Mouse (Mus musculus) hindbrain, embryonic 16.5 days (tissue): ENCODE results near the gene Gm3159. TPM values are rescaled to one million over a fixed set of nuclear protein-coding genes. Genes with fewer than 3 reads are reported as not detected.
"Not testable (repeated sequence)": the region's sequence is repeated elsewhere in the genome, so short reads cannot be mapped to it uniquely, and the experiment has no call there.

ENCODE experiments used
- ATAC-seq: fragments of 200-750 bp; cut with Nextera tagmentation; 2 replicates; pipeline ENCODE4 v1.8.0; 2017; ENCODE audit warnings: moderate TSS enrichment, moderate library complexity
- H3K27ac ChIP-seq: fragments of 300-500 bp; sonication (generic); 2 replicates; pipeline ENCODE4 v1.5.1; 2014; ENCODE audit warnings: low read depth, mild to moderate bottlenecking, control low read depth, low read length, moderate library complexity
- H3K27me3 ChIP-seq: fragments of 300-500 bp; sonication (generic); replicated peaks from 2 replicates; pipeline ENCODE4 v1.6.1; 2014; ENCODE audit warnings: low read length; ENCODE audit not compliant: control insufficient read depth, insufficient read depth
- H3K36me3 ChIP-seq: fragments of 300-500 bp; sonication (generic); 2 replicates; pipeline ENCODE4 v1.6.1; 2014; ENCODE audit warnings: mild to moderate bottlenecking, low read length, moderate library complexity, mixed read lengths; ENCODE audit not compliant: control insufficient read depth, insufficient read depth
- H3K4me1 ChIP-seq: fragments of 300-500 bp; sonication (generic); 2 replicates; pipeline ENCODE4 v1.6.1; 2014; ENCODE audit warnings: low read depth, low read length; ENCODE audit not compliant: control insufficient read depth, insufficient read depth
- H3K4me2 ChIP-seq: fragments of 300-500 bp; sonication (generic); 2 replicates; pipeline ENCODE4 v1.6.1; 2014; ENCODE audit warnings: mild to moderate bottlenecking, low read length, control low read depth, moderate library complexity
- H3K4me3 ChIP-seq: fragments of 300-500 bp; sonication (generic); 2 replicates; pipeline ENCODE4 v1.5.1; 2014; ENCODE audit warnings: mild to moderate bottlenecking, low read length, control low read depth, moderate library complexity
- H3K9ac ChIP-seq: fragments of 300-500 bp; sonication (generic); 2 replicates; pipeline ENCODE4 v1.6.1; 2014; ENCODE audit warnings: low read depth, mild to moderate bottlenecking, control low read depth, low read length, moderate library complexity
- H3K9me3 ChIP-seq: fragments of 300-500 bp; sonication (generic); 2 replicates; pipeline ENCODE4 v1.6.1; 2014; ENCODE audit warnings: mild to moderate bottlenecking, low read length, moderate library complexity; ENCODE audit not compliant: control insufficient read depth
- WGBS: fragments of 180-500 bp; shearing (Covaris S2); extraction: QIAGEN DNeasy Blood & Tissue Kit; methylation state at CpG from one replicate; pipeline ENCODE4 v1.1.7; 2014; 5-methylcytosine and 5-hydroxymethylcytosine counted together
- polyA plus RNA-seq: library from polyadenylated mRNA; unstranded; fragments of >200 nt; fragmentation: Nextera tagmentation; extraction: Ambion mirVana; gene quantifications from 2 replicates; pipeline ENCODE4 v1.2.1, GENCODE M21; 2015

Gm3159 gene
- polyA plus RNA-seq, 1 experiment from 2014 or later, result not detected

- not testable (repeated sequence) for H3K4me1 ChIP-seq, ATAC-seq, H3K9me3 ChIP-seq, H3K36me3 ChIP-seq, H3K27me3 ChIP-seq, H3K4me2 ChIP-seq, H3K27ac ChIP-seq, H3K4me3 ChIP-seq, H3K9ac ChIP-seq
Measured at GRCm38 (mm10) chr14:4403840-4404239, 6.5 kb downstream of the Gm3159 start.

GRCm38 (mm10) chr14:4409939-4410338, 12.6 kb downstream of the Gm3159 start:
- H3K27me3 ChIP-seq, H3K4me3 ChIP-seq, H3K9ac ChIP-seq, H3K27ac ChIP-seq, ATAC-seq, H3K36me3 ChIP-seq, H3K4me2 ChIP-seq, H3K4me1 ChIP-seq, H3K9me3 ChIP-seq: not testable (repeated sequence)
- 50% methylated on average over 1 of the region's 1 CpGs for WGBS

GRCm38 (mm10) chr14:4414965-4415835, 17.9 kb downstream of the Gm3159 start, which contains the start of gene Gm3164:
Gm3164 (plus strand) TSS chr14:4415448.
- 0 out of 2 replicates have a peak within 1 kb of the TSS, but pooled peaks have one; percentile 29 for H3K27ac ChIP-seq
- peak within 1 kb of the TSS; percentile 65 for H3K9ac ChIP-seq
- H3K36me3 ChIP-seq, ATAC-seq, H3K27me3 ChIP-seq, H3K4me1 ChIP-seq, H3K9me3 ChIP-seq: not testable (repeated sequence)
- H3K4me3 ChIP-seq, result peak within 1 kb of the TSS; percentile 48
- peak within 1 kb of the TSS; percentile 56 for H3K4me2 ChIP-seq
- WGBS, result under 1% methylated on average over 16 of the region's 59 CpGs

GRCm38 (mm10) chr14:4430692-4431091, 33.4 kb downstream of the Gm3159 start, which contains the start of gene Gm3173:
Gm3173 (plus strand) TSS chr14:4430992.
- not testable (repeated sequence) for H3K9me3 ChIP-seq, H3K4me2 ChIP-seq, H3K4me1 ChIP-seq, H3K4me3 ChIP-seq, H3K9ac ChIP-seq, H3K27ac ChIP-seq, H3K27me3 ChIP-seq, ATAC-seq, H3K36me3 ChIP-seq

Other genes with a start within 250 kb of the Gm3159 start
- gene Gm3127, start 232.5 kb upstream of the Gm3159 start, polyA plus RNA-seq, result not detected in 2 replicates
- 9.4 and 11.4 TPM in 2 replicates for gene Gm2974, start 214.9 kb upstream of the Gm3159 start, polyA plus RNA-seq
- gene Gm3138, start 147.9 kb upstream of the Gm3159 start, polyA plus RNA-seq, result not detected in 2 replicates
- not detected in 2 replicates for gene Gm3149, start 80.2 kb upstream of the Gm3159 start, polyA plus RNA-seq
- gene 2610042L04Rik, start 62.8 kb upstream of the Gm3159 start, polyA plus RNA-seq, result 7.8 and 7.9 TPM in 2 replicates
- 6.0 and 7.4 TPM in 2 replicates for gene Gm3164, start 17.9 kb downstream of the Gm3159 start, polyA plus RNA-seq
- gene Gm3173, start 33.5 kb downstream of the Gm3159 start, polyA plus RNA-seq, result 1.4 and 3.6 TPM in 2 replicates
- not detected in 2 replicates for gene Gm3182, start 84.2 kb downstream of the Gm3159 start, polyA plus RNA-seq
- gene Gm3047, start 157.9 kb downstream of the Gm3159 start, polyA plus RNA-seq, result not detected in 2 replicates
- not detected in 2 replicates for gene Gm8159, start 234.8 kb downstream of the Gm3159 start, polyA plus RNA-seq